Mouse (Mus musculus) limb, embryonic 14.5 days (tissue): ENCODE results near the gene Ldhc. TPM values are rescaled to one million over a fixed set of nuclear protein-coding genes. Genes with fewer than 3 reads are reported as not detected.
A peak's percentile ranks its signal among the peaks of the same experiment; 100 is the strongest.

Experiments
- ATAC-seq: fragments of 200-750 bp; cut with Nextera tagmentation; 2 replicates; pipeline ENCODE4 v1.8.0; 2017; ENCODE audit warnings: low read depth, moderate number of reproducible peaks, moderate TSS enrichment; ENCODE audit not compliant: low FRiP score
- DNase-seq: peaks from one replicate; pipeline ENCODE4 v3.0.0-alpha.2; 2015; ENCODE audit warnings: low spot score
- H3K27ac ChIP-seq: fragments of 300-500 bp; sonication (generic); replicated peaks from 2 replicates; pipeline ENCODE4 v1.5.1; 2014; ENCODE audit warnings: low read depth, mild to moderate bottlenecking, low read length, moderate library complexity, mixed read lengths
- H3K27me3 ChIP-seq: fragments of 300-500 bp; sonication (generic); 2 replicates; pipeline ENCODE4 v1.6.1; 2014; ENCODE audit warnings: low read length, mixed read lengths; ENCODE audit not compliant: control insufficient read depth, insufficient read depth
- H3K36me3 ChIP-seq: fragments of 300-500 bp; sonication (generic); 2 replicates; pipeline ENCODE4 v1.6.1; 2014; ENCODE audit warnings: mild to moderate bottlenecking, low read length, moderate library complexity, mixed read lengths; ENCODE audit not compliant: control insufficient read depth, insufficient read depth
- H3K4me1 ChIP-seq: fragments of 300-500 bp; sonication (generic); 2 replicates; pipeline ENCODE4 v1.6.1; 2014; ENCODE audit warnings: antibody characterized with exemption, low read length, mixed read lengths; ENCODE audit not compliant: control insufficient read depth, insufficient read depth
- H3K4me2 ChIP-seq: fragments of 300-500 bp; sonication (generic); replicated peaks from 2 replicates; pipeline ENCODE4 v1.6.1; 2014; ENCODE audit warnings: low read depth, mild to moderate bottlenecking, low read length, moderate library complexity; ENCODE audit not compliant: severe bottlenecking
- H3K4me3 ChIP-seq: fragments of 300-500 bp; sonication (generic); replicated peaks from 2 replicates; pipeline ENCODE4 v1.5.1; 2014; ENCODE audit warnings: low read length
- H3K9ac ChIP-seq: fragments of 300-500 bp; sonication (generic); 2 replicates; pipeline ENCODE4 v1.6.1; 2014; ENCODE audit warnings: mild to moderate bottlenecking, low read depth, low read length, moderate library complexity; ENCODE audit not compliant: severe bottlenecking
- H3K9me3 ChIP-seq: fragments of 300-500 bp; sonication (generic); 2 replicates; pipeline ENCODE4 v1.6.1; 2016; ENCODE audit warnings: low read length; ENCODE audit not compliant: control insufficient read depth
- POLR2A ChIP-seq: fragments of 200-500 bp; IDR thresholded peaks from 2 replicates; pipeline ENCODE4 v1.8.0; 2012; ENCODE audit warnings: inconsistent platforms, mild to moderate bottlenecking, moderate library complexity, borderline replicate concordance; ENCODE audit not compliant: insufficient read depth, insufficient read length; ENCODE audit errors: extremely low read depth
- WGBS: fragments of 180-500 bp; shearing (Covaris S2); extraction: QIAGEN DNeasy Blood & Tissue Kit; methylation state at CpG from one replicate; pipeline ENCODE4 v1.1.7; 2014; 5-methylcytosine and 5-hydroxymethylcytosine counted together
- polyA plus RNA-seq, 2 experiments: library from polyadenylated mRNA; depleted of rRNA in 1 of 2; stranded (reverse) in 1 of 2; unstranded in 1 of 2; fragments of >200 nt; fragmentation: Nextera tagmentation in 1 of 2; extraction: Ambion mirVana in 1 of 2; gene quantifications; 2 replicates each; pipeline versions ENCODE4 v1.2.1 to v1.2.3; 2012 to 2014

Gene Ldhc
- polyA plus RNA-seq, 2 experiments: not detected

DNA sequence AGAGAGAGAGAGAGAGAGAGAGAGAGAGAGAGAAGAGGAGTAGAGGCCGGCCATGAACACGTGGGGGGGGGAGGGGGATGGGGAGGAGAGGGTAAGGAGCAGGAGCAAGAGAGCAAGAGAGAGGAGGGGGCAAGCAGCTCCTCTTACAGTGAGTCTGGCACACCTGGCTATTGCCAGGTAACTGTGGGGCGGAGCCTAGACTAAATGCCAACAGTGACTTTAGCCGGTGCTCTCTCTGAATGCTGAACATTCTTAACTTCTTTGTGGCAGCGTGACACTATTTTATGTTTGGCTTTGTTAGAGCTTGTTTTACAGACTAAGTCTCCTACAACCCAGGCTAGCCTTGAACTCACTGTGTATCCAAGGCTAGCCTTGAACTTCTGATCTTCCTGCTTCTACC lies 18.7 kb upstream of the Ldhc start:
- ATAC-seq (no peak), DNase-seq (no peak)
- H3K4me2 ChIP-seq: no peak overlapping the region
- no peak overlapping the region for H3K27ac ChIP-seq
- no peak overlapping the region for H3K9ac ChIP-seq
- no peaks in the 10 kb centered on the region for H3K27me3 ChIP-seq
- 15% methylated on average over 3 of the region's 5 CpGs for WGBS
- peaks cover 33% of the 10 kb centered on the region for H3K4me1 ChIP-seq
- no peak for TF ChIP-seq POLR2A
- H3K9me3 ChIP-seq: no peaks in the 10 kb centered on the region
- no peaks in the 10 kb centered on the region for H3K36me3 ChIP-seq
- no peak overlapping the region for H3K4me3 ChIP-seq

DNA sequence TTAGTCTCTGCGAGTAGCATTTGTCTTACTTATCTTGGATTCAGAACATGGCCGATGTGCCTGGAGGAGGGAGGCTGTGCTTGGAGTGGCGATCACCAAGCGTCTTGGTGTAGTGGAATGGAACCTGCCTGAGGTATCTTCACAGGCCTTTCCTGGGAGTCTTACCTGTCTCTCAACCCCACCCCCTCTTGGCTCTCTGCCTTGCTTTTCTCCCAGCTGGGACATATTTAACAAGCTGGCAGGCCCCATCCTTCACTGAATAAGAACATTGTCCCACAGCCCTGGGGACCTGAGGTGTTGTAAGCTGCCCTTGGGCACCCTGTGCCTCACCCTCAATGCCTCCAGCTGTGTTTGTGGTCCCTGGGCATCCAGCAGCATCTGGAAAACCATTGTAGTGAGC lies 17.4 kb upstream of the Ldhc start:
- H3K4me3 ChIP-seq: no peak overlapping the region
- H3K27ac ChIP-seq: no peak overlapping the region
- ATAC-seq (no peak), DNase-seq (no peak)
- no peak overlapping the region for H3K4me2 ChIP-seq
- peaks cover 12% of the 10 kb centered on the region for H3K36me3 ChIP-seq
- H3K4me1 ChIP-seq: peaks cover 25% of the 10 kb centered on the region
- no peaks in the 10 kb centered on the region for H3K27me3 ChIP-seq
- no peak overlapping the region for H3K9ac ChIP-seq
- no peak for TF ChIP-seq POLR2A
- WGBS: 93% methylated on average over 4 of the region's 4 CpGs
- H3K9me3 ChIP-seq: no peaks in the 10 kb centered on the region

DNA sequence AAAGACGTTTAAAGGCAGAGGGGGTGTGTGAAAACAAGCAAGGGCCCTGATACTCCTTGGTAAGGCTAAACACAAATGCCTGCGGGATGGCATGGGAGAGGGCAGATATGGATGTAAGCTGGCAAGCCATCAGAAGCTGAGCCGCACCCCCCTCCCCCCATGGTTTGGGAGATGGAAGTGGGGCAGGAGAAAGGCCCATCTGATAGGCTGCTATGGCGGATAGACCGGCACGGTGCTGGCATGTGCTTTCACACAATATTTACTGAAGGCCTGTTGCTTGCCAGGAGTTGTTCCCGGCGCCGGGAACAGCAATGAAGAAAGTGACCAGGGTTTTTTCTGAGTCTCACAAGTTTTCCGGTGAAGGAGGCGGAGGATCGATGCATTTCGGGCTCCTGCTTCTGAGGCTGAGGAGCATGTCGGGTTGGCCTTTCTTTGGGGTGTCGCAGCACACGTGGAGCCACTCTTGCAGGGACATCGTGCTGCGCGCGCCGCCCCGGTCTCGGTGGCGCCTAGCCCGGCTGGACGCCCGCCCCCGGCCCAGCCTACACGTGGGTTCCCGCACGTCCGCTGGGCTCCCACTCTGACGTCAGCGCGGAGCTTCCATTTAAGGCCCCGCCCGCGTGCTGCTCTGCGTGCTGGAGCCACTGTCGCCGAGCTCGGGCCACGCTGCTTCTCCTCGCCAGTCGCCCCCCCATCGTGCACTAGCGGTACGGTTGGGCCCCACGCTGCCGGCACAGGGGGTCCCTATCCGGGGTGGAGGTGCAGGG lies 15.6 kb upstream of the Ldhc start:
- Histone ChIP-seq H3K36me3 (peaks cover 30% of the 10 kb centered on the region), H3K27me3 (no peaks in the 10 kb centered on the region), H3K4me3 (peak overlapping the region; percentile 96), H3K27ac (peak overlapping the region; percentile 95), H3K9ac (peak overlapping the region; percentile 96), H3K9me3 (no peaks in the 10 kb centered on the region), H3K4me1 (peaks cover 11% of the 10 kb centered on the region), H3K4me2 (peak overlapping the region; percentile 82)
- DNase-seq: peak; percentile 93
- TF ChIP-seq POLR2A: peak; percentile 97
- WGBS: under 1% methylated on average over 50 of the region's 51 CpGs
- peak; percentile 96 for ATAC-seq

DNA sequence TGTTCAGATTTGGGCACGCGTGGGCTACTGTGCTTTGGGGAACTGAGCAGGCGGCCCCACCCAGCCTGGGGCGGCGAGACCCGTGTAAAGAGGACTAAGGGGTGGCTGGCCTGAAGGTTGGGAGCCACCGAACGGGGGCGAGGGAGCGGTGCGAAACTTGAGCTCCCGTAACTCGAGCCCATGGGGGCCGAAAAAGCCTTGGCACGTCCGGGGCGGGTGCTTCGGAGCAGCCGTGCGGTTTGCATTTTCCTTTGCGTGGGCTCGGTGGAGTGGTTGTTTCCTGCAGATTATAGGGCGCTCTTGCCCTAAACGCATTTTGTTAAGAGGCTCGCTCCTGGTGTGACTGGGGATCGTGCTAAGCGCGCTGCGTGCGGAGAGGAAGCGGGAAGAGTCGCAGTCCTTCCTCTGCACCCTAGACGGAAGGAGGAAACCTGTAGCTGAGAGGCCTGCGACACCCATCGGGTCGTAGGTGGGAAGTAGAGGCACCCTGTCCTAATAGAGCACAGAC lies 15.0 kb upstream of the Ldhc start:
- Histone ChIP-seq H3K4me2 (peak overlapping the region; percentile 82), H3K27ac (peak overlapping the region; percentile 95), H3K4me3 (peak overlapping the region; percentile 96), H3K27me3 (no peaks in the 10 kb centered on the region), H3K36me3 (peaks cover 36% of the 10 kb centered on the region), H3K4me1 (peaks cover 11% of the 10 kb centered on the region), H3K9me3 (no peaks in the 10 kb centered on the region), H3K9ac (peak overlapping the region; percentile 96)
- ATAC-seq (peak; percentile 43; the same call in 1 of the 2 replicates), DNase-seq (peak; percentile 41)
- WGBS: under 1% methylated on average over 36 of the region's 36 CpGs
- TF ChIP-seq POLR2A: no peak

DNA sequence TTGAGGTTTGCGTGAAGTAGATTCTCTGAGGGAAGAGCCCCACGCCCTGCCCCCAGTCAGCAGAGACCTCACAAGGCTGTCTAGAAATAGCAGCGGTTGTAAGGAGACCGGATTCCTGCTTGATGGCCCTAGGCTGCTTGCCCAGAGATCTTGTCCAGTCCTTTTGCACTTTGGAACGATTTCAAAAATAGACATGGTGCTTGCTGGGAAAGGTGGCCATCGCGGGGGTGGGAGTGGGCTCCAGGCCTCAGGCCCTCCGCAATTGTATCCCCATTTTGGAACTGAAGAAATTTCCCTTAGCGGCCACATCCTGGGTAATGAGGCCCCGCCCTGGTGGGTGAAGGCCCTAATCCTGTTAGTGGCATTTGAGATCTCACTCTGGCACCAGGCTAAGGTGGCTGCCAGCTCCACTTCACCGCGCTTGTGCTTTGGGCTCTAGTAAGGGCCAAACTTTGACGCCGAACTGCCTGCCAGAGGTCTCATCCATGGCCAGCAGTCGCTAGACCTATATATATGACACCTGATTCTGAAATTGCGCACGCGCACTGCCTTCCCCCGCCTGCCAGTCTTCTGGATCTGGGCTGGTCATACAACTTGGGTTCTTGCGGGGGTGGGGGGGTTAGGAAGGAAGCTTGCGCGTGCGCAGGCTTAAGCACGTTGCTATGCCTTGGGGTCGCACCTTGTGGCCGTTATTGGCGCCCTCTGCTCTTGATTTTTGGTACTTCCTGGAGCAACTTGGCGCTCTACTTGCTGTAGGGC lies 14.3 kb upstream of the Ldhc start:
- WGBS: 2% methylated on average over 28 of the region's 28 CpGs

More for the DNA sequence above, 14.3 kb upstream of the Ldhc start:
- Histone ChIP-seq H3K27me3 (no peaks in the 10 kb centered on the region), H3K9ac (peak overlapping the region; percentile 96), H3K9me3 (no peaks in the 10 kb centered on the region), H3K36me3 (peaks cover 42% of the 10 kb centered on the region), H3K4me2 (peak overlapping the region; percentile 82), H3K4me1 (peaks cover 11% of the 10 kb centered on the region), H3K4me3 (peak overlapping the region; percentile 96), H3K27ac (peak overlapping the region; percentile 95)
- no peak for TF ChIP-seq POLR2A
- DNase-seq: peak; percentile 78
- peak; percentile 45; the same call in 1 of the 2 replicates for ATAC-seq
